Mouse (Mus musculus) CH12.LX (cell line): Measurements from ENCODE around the gene Lpar1.

Experiments
- CTCF ChIP-seq, 2 experiments: IDR thresholded peaks in 1 of 2; conservative IDR thresholded peaks in 1 of 2; 2 replicates each; pipeline ENCODE4 v1.5.1; 2011 to 2012; ENCODE audit warnings: low read depth in 2 of 2, low read length in 2 of 2, improper control_type of control experiment in 1 of 2, inconsistent platforms in 1 of 2, mild to moderate bottlenecking in 1 of 2, moderate library complexity in 1 of 2
- ELF1 ChIP-seq: IDR thresholded peaks from 2 replicates; pipeline ENCODE4 v1.6.1; 2014; ENCODE audit warnings: low read depth, mild to moderate bottlenecking, inconsistent platforms, low read length, improper control_type of control experiment
- EP300 ChIP-seq: IDR thresholded peaks from 2 replicates; pipeline ENCODE4 v1.6.1; 2011; ENCODE audit warnings: low read length, improper control_type of control experiment
- GABPA ChIP-seq: IDR thresholded peaks from 2 replicates; pipeline ENCODE4 v1.6.1; 2012; ENCODE audit warnings: low read depth, low read length, improper control_type of control experiment, inconsistent platforms; ENCODE audit not compliant: insufficient replicate concordance
- HCFC1 ChIP-seq: IDR thresholded peaks from 2 replicates; pipeline ENCODE4 v1.6.1; 2012; ENCODE audit warnings: low read depth, mild to moderate bottlenecking, inconsistent platforms, low read length, improper control_type of control experiment
- MXI1 ChIP-seq: IDR thresholded peaks from 2 replicates; pipeline ENCODE4 v1.6.1; 2011; ENCODE audit warnings: mild to moderate bottlenecking, low read depth, low read length, improper control_type of control experiment
- PAX5 ChIP-seq: IDR thresholded peaks from 2 replicates; pipeline ENCODE4 v1.6.1; 2012; ENCODE audit warnings: low read length, inconsistent platforms, mixed read lengths
- POLR2A ChIP-seq: IDR thresholded peaks from 2 replicates; pipeline ENCODE4 v1.6.1; 2011; ENCODE audit warnings: low read depth, mild to moderate bottlenecking, improper control_type of control experiment, low read length
- POLR2AphosphoS2 ChIP-seq: IDR thresholded peaks from 2 replicates; pipeline ENCODE4 v1.6.1; 2011; ENCODE audit warnings: low read depth, low read length, improper control_type of control experiment
- SMC3 ChIP-seq: IDR thresholded peaks from 2 replicates; pipeline ENCODE4 v1.6.1; 2011; ENCODE audit warnings: low read depth, low read length, improper control_type of control experiment
- TCF12 ChIP-seq: IDR thresholded peaks from 2 replicates; pipeline ENCODE4 v1.6.1; 2014; ENCODE audit warnings: low read depth, mild to moderate bottlenecking, inconsistent platforms, low read length, improper control_type of control experiment
- USF2 ChIP-seq: conservative IDR thresholded peaks from 2 replicates; pipeline ENCODE4 v1.6.1; 2011; ENCODE audit warnings: low read depth, low read length, improper control_type of control experiment
- ZC3H11A ChIP-seq: IDR thresholded peaks from 2 replicates; pipeline ENCODE4 v1.6.1; 2012; ENCODE audit warnings: low read depth, mild to moderate bottlenecking, inconsistent platforms, low read length, improper control_type of control experiment

DNA sequence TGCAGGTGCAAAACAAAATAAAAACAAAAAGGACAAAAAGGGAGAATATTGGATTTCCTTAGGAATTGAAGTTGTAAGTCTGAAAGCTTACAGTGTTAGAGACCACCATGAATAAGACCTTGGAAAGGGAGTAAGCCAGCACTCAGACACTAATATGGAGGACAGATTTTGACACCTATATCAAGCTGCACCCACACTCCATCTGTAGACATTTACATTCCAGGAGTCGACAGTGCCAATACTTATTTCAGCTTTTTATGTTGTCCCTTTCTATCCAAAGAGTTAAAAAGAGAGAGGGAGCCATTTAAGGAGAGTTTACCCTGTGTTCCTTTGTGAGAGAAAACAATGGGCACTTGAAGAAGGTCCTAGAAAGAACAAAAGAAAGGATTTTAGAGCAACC, 17.5 kb upstream of the Lpar1 start:
- TF ChIP-seq HCFC1 (no peak), CTCF (conservative IDR thresholded peaks at IDR 0.05 in 1 of 2, IDR thresholded peaks at IDR 0.05 in 1 of 2; ENCODE audit: low read depth in 2 of 2, low read length in 2 of 2) (no peak), EP300 (no peak), ELF1 (no peak), GABPA (no peak), POLR2A (no peak), ZC3H11A (no peak), SMC3 (no peak), TCF12 (no peak), POLR2AphosphoS2 (no peak), MXI1 (no peak), PAX5 (no peak), USF2 (no peak)
